ENCODE assay signal across 11 mouse cellular contexts in genomic region chr2:119846929-119847328, GRCm38 (mm10). TPM values are rescaled to one million over a fixed set of nuclear protein-coding genes. Genes with fewer than 3 reads are reported as not detected.
DNase-seq lines count a peak whose midpoint lies in the region; ATAC-seq and TF ChIP-seq lines count a peak whose summit lies in the region.
"Had no signal": no experiment of that assay in that cellular context is flagged by ENCODE, and none has a peak within 500 bp of the region (broad histone marks: within the 10 kb centered on the region; RNA-seq: fewer than 3 reads in every experiment).

No protein-coding gene starts in this region.

- no peak overlapping the region for H3K4me2 ChIP-seq in forebrain, embryonic 16.5 days (ENCODE audit: low read length)
- H3K4me2 ChIP-seq: hindbrain, embryonic 15.5 days; midbrain, embryonic 13.5 days had no signal

- DNase-seq in left cerebral cortex, adult 18-20 months (ENCODE audit: low spot score in 2 of 2), result peak; percentile 33 to 41
- no peak for DNase-seq in left cerebral cortex, adult 9 months (ENCODE audit: low spot score in 2 of 2)
- peak; percentile 30 for DNase-seq in A20 (ENCODE audit: low read depth, low spot score)
- DNase-seq in brain, adult 2 months (ENCODE audit: low read depth, low spot score), result peak; percentile 98
- peak; percentile 47 for DNase-seq in gastrocnemius, adult 2 months
- no peak for DNase-seq in kidney, postnatal 36 days
- no peak for DNase-seq in kidney, adult 9 months

- 58% methylated on average over 4 of the region's 4 CpGs for WGBS in forebrain, embryonic 16.5 days

- no peak overlapping the region for H3K27ac ChIP-seq in gastrocnemius, adult 2 months
- H3K27ac ChIP-seq in forebrain, embryonic 16.5 days (ENCODE audit: low read length), result no peak overlapping the region
- H3K27ac ChIP-seq: hindbrain, embryonic 15.5 days; midbrain, embryonic 13.5 days had no signal

- no peaks in the 10 kb centered on the region for H3K27me3 ChIP-seq in forebrain, embryonic 16.5 days (replicated peaks; ENCODE audit: control insufficient read depth, insufficient read depth, low read length)
- H3K27me3 ChIP-seq: hindbrain, embryonic 15.5 days; midbrain, embryonic 13.5 days had no signal

- H3K9ac ChIP-seq in forebrain, embryonic 16.5 days (replicated peaks; ENCODE audit: low read depth, low read length), result no peak overlapping the region
- H3K9ac ChIP-seq: hindbrain, embryonic 15.5 days; midbrain, embryonic 13.5 days had no signal

- TF ChIP-seq CTCF in gastrocnemius, adult 2 months (IDR thresholded peaks at IDR 0.05), result no peak

- no peak overlapping the region for H3K4me3 ChIP-seq in gastrocnemius, adult 2 months
- no peak overlapping the region for H3K4me3 ChIP-seq in forebrain, embryonic 16.5 days (replicated peaks; ENCODE audit: low read length)
- H3K4me3 ChIP-seq: hindbrain, embryonic 15.5 days; midbrain, embryonic 13.5 days had no signal

- no peak for ATAC-seq in forebrain, embryonic 16.5 days
- ATAC-seq: forebrain, embryonic 14.5 days; midbrain, embryonic 13.5 days had no signal

- H3K36me3 ChIP-seq in forebrain, embryonic 16.5 days (ENCODE audit: control insufficient read depth, insufficient read depth), result no peaks in the 10 kb centered on the region
- H3K36me3 ChIP-seq: hindbrain, embryonic 15.5 days; midbrain, embryonic 13.5 days had no signal

- no peaks in the 10 kb centered on the region for H3K4me1 ChIP-seq in forebrain, embryonic 16.5 days (replicated peaks; ENCODE audit: control insufficient read depth, insufficient read depth, low read length)
- H3K4me1 ChIP-seq: hindbrain, embryonic 15.5 days; midbrain, embryonic 13.5 days had no signal

- intact Hi-C loops in gastrocnemius, adult 2 months (cut with DNase I), result no loop called here

- no peaks in the 10 kb centered on the region for H3K9me3 ChIP-seq in forebrain, embryonic 16.5 days (ENCODE audit: control insufficient read depth, low read length)
- H3K9me3 ChIP-seq: hindbrain, embryonic 15.5 days; midbrain, embryonic 13.5 days had no signal

RNA-seq across cellular contexts. Expression of gene Tyro3, which starts 49.4 kb away (rescaled TPM):
- total RNA-seq in left cerebral cortex, adult 18-20 months (2021), result 100 to 1,000 TPM; 192 to 195 TPM
- total RNA-seq in gastrocnemius, adult 2 months (2021), result under 1 TPM; 0.10 to 0.73 TPM
- polyA plus RNA-seq in forebrain, embryonic 16.5 days (2015; fragmentation: Nextera tagmentation; extraction: Ambion mirVana), result 17.3 and 17.6 TPM in 2 replicates

RNA-seq across cellular contexts. Expression of gene Mga, which starts 50.1 kb away (rescaled TPM):
- 10 to 100 TPM; 59.4 to 65.6 TPM for total RNA-seq in left cerebral cortex, adult 18-20 months (2021)
- total RNA-seq in gastrocnemius, adult 2 months (2021), result 10 to 100 TPM; 32.9 to 38.4 TPM
- 29.0 and 29.5 TPM in 2 replicates for polyA plus RNA-seq in forebrain, embryonic 16.5 days (2015; fragmentation: Nextera tagmentation; extraction: Ambion mirVana)

RNA-seq across cellular contexts. Expression of gene Rpap1, which starts 59.6 kb away (rescaled TPM):
- 10 to 100 TPM; 17.8 to 20.5 TPM for total RNA-seq in left cerebral cortex, adult 18-20 months (2021)
- total RNA-seq in gastrocnemius, adult 2 months (2021), result 10 to 100 TPM; 14.4 to 16.7 TPM
- 19.9 and 20.5 TPM in 2 replicates for polyA plus RNA-seq in forebrain, embryonic 16.5 days (2015; fragmentation: Nextera tagmentation; extraction: Ambion mirVana)

Comparison
In these comparisons a context has a peak if more than half of its experiments do, and no peak if none do; other contexts are left out.
1. DNase-seq: peak in left cerebral cortex, adult 18-20 months (2 of 2), A20 (single experiment), brain, adult 2 months (single experiment) and gastrocnemius, adult 2 months (single experiment); none in left cerebral cortex, adult 9 months (0 of 2), kidney, postnatal 36 days (0 of 2) and kidney, adult 9 months (single experiment).
2. RNA of gene Tyro3, which starts 49.4 kb away (total RNA-seq): 192 to 195 TPM in left cerebral cortex, adult 18-20 months; 0.10 to 0.73 TPM in gastrocnemius, adult 2 months; every median in the first group is over 100 times any median in the second.